In the genomic region with DNA sequence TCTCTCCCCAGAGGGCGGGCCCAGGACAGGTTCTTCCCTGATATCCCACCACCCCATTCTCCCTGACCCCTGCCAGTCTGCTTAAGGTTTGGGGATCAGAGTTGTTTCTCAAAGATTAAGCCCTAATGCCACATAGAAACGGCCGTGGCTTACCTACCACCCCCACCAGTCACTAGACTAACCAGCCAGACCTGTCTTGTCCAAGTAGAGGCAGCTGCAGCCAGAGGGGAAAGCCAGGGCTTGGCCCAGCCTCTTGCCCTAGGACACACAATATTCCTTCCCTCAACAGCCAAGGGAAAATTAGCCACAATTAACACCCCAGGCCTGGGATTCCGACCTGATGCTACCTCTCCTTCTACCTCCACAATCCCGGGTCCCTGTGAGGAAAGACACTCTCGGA, we compare ENCODE assay signal across 8 mouse cellular contexts. TPM values are rescaled to one million over a fixed set of nuclear protein-coding genes. Genes with fewer than 3 reads are reported as not detected.
DNase-seq lines count a peak whose midpoint lies in the region; ATAC-seq and TF ChIP-seq lines count a peak whose summit lies in the region.

No protein-coding gene starts in this region.

- H3K9me3 ChIP-seq in hindbrain, embryonic 15.5 days, result no peaks in the 10 kb centered on the region
- no peaks in the 10 kb centered on the region for H3K9me3 ChIP-seq in midbrain, embryonic 11.5 days (ENCODE audit: control insufficient read depth, low read length)

- H3K4me3 ChIP-seq in kidney, adult 2 months (ENCODE audit: insufficient read depth, low read depth, low read length), result peak overlapping the region; percentile 19
- peak overlapping the region; percentile 45 for H3K4me3 ChIP-seq in brown adipose tissue, adult 24 weeks (ENCODE audit: insufficient read depth, low read depth, low read length)
- peak overlapping the region; percentile 91 for H3K4me3 ChIP-seq in hindbrain, embryonic 15.5 days
- H3K4me3 ChIP-seq in midbrain, embryonic 11.5 days (ENCODE audit: low read depth, low read length), result peak overlapping the region; percentile 97

- no peak for DNase-seq in kidney, adult 2 months
- DNase-seq in kidney, postnatal 10 days, result no peak
- DNase-seq in midbrain, embryonic 11.5 days (ENCODE audit: low spot score, missing footprints), result peak; percentile 92
- DNase-seq in right cerebral cortex, postnatal 10 days (ENCODE audit: low spot score in 2 of 2), result no peak
- no peak for DNase-seq in right cerebral cortex, adult 2 months (ENCODE audit: low spot score in 2 of 2)
- no peak for DNase-seq in gastrocnemius, postnatal 36 days

- no peaks in the 10 kb centered on the region for H3K27me3 ChIP-seq in kidney, adult 2 months (replicated peaks; ENCODE audit: control insufficient read depth, insufficient read depth, low read length)
- H3K27me3 ChIP-seq in hindbrain, embryonic 15.5 days, result no peaks in the 10 kb centered on the region
- H3K27me3 ChIP-seq in midbrain, embryonic 11.5 days (ENCODE audit: control insufficient read depth, insufficient read depth, low read length), result no peaks in the 10 kb centered on the region

- H3K9ac ChIP-seq in hindbrain, embryonic 15.5 days, result peak overlapping the region; percentile 59
- H3K9ac ChIP-seq in midbrain, embryonic 11.5 days (ENCODE audit: low read length), result peak overlapping the region; percentile 50

- ATAC-seq in hindbrain, embryonic 15.5 days (ENCODE audit: low FRiP score, low read depth), result 0 out of 2 replicates have a peak, but pooled peaks have one; percentile 4
- 0 out of 2 replicates have a peak, but pooled peaks have one; percentile 1 for ATAC-seq in midbrain, embryonic 11.5 days (ENCODE audit: low FRiP score)

- peak overlapping the region; percentile 88 for H3K4me2 ChIP-seq in hindbrain, embryonic 15.5 days
- H3K4me2 ChIP-seq in midbrain, embryonic 11.5 days, result peak overlapping the region; percentile 94

- intact Hi-C loops in gastrocnemius, postnatal 36 days (cut with DNase I), result loop anchor here (5.0 kb wide), 1 partner anchor 43 kb away; the partner anchor contains the start of genes Cntrob and Trappc1

- WGBS in kidney, adult 2 months, result 26% methylated on average over 6 of the region's 6 CpGs
- 19% methylated on average over 6 of the region's 6 CpGs for WGBS in hindbrain, embryonic 15.5 days
- WGBS in midbrain, embryonic 11.5 days, result 27% methylated on average over 6 of the region's 6 CpGs

- peak overlapping the region; percentile 91 for H3K27ac ChIP-seq in kidney, adult 2 months (ENCODE audit: insufficient read depth, low read depth, low read length)
- peak overlapping the region; percentile 93 for H3K27ac ChIP-seq in brown adipose tissue, adult 24 weeks (replicated peaks; ENCODE audit: low read depth, low read length)
- peak overlapping the region; percentile 100 for H3K27ac ChIP-seq in hindbrain, embryonic 15.5 days (replicated peaks)
- peak overlapping the region; percentile 99; the same call in 1 of the 2 replicates for H3K27ac ChIP-seq in midbrain, embryonic 11.5 days (ENCODE audit: low read depth, low read length)

- TF ChIP-seq CTCF in kidney, adult 2 months (conservative IDR thresholded peaks at IDR 0.05; ENCODE audit: insufficient read depth, insufficient read length, low read depth, low read length), result no peak

- peaks cover 28% of the 10 kb centered on the region for H3K4me1 ChIP-seq in kidney, adult 2 months (ENCODE audit: control insufficient read depth, insufficient read depth, low read length)
- H3K4me1 ChIP-seq in brown adipose tissue, adult 24 weeks (ENCODE audit: control insufficient read depth, insufficient read depth, insufficient read length, low read length), result peaks cover 25% of the 10 kb centered on the region
- H3K4me1 ChIP-seq in hindbrain, embryonic 15.5 days (replicated peaks), result peaks cover 48% of the 10 kb centered on the region
- peaks cover 39% of the 10 kb centered on the region for H3K4me1 ChIP-seq in midbrain, embryonic 11.5 days (ENCODE audit: control insufficient read depth, insufficient read depth, low read length)

- peaks cover 3% of the 10 kb centered on the region; the same call in 1 of the 2 replicates for H3K36me3 ChIP-seq in kidney, adult 2 months (ENCODE audit: control insufficient read depth, insufficient read depth, low read length)
- peaks cover 29% of the 10 kb centered on the region for H3K36me3 ChIP-seq in hindbrain, embryonic 15.5 days
- H3K36me3 ChIP-seq in midbrain, embryonic 11.5 days (ENCODE audit: control insufficient read depth, insufficient read depth, low read length), result peaks cover 3% of the 10 kb centered on the region; the same call in 1 of the 2 replicates

- no peak for TF ChIP-seq POLR2A in kidney, adult 2 months (IDR thresholded peaks at IDR 0.05; ENCODE audit: low read depth, low read length)

RNA-seq across cellular contexts. Expression of gene Chd3, which starts 3.5 kb away (rescaled TPM):
- polyA plus RNA-seq in kidney, adult 2 months (2012; rRNA removed), result 168 and 175 TPM in 2 replicates
- 19.4 and 27.0 TPM in 2 replicates for polyA plus RNA-seq in brown adipose tissue, adult 24 weeks (2012; ENCODE audit: insufficient read depth, insufficient read length, missing spikeins)
- 83.5 and 83.7 TPM in 2 replicates for polyA plus RNA-seq in hindbrain, embryonic 15.5 days (2015; fragmentation: Nextera tagmentation; extraction: Ambion mirVana)
- 38.2 and 39.4 TPM in 2 replicates for polyA plus RNA-seq in midbrain, embryonic 11.5 days (2014; fragmentation: Nextera tagmentation; extraction: Ambion mirVana)
- total RNA-seq in gastrocnemius, postnatal 36 days (2021), result 10 to 100 TPM in 1 of 2 experiments, 1 to 10 TPM in 1; 7.6 to 11.2 TPM

RNA-seq across cellular contexts. Expression of gene Rnf227, which starts 25.5 kb away (rescaled TPM):
- 1.5 and 2.1 TPM in 2 replicates for polyA plus RNA-seq in kidney, adult 2 months (2012; rRNA removed)
- polyA plus RNA-seq in brown adipose tissue, adult 24 weeks (2012; ENCODE audit: insufficient read depth, insufficient read length, missing spikeins), result 2.8 TPM in 1 of 2 replicates, not detected in the other
- 221 and 228 TPM in 2 replicates for polyA plus RNA-seq in hindbrain, embryonic 15.5 days (2015; fragmentation: Nextera tagmentation; extraction: Ambion mirVana)
- 29.6 and 30.4 TPM in 2 replicates for polyA plus RNA-seq in midbrain, embryonic 11.5 days (2014; fragmentation: Nextera tagmentation; extraction: Ambion mirVana)
- total RNA-seq in gastrocnemius, postnatal 36 days (2021), result under 1 TPM; 0.12 to 0.26 TPM

RNA-seq across cellular contexts. Expression of gene Naa38, which starts 29.6 kb away (rescaled TPM):
- 251 and 317 TPM in 2 replicates for polyA plus RNA-seq in kidney, adult 2 months (2012; rRNA removed)
- 249 and 290 TPM in 2 replicates for polyA plus RNA-seq in brown adipose tissue, adult 24 weeks (2012; ENCODE audit: insufficient read depth, insufficient read length, missing spikeins)
- 109 and 121 TPM in 2 replicates for polyA plus RNA-seq in hindbrain, embryonic 15.5 days (2015; fragmentation: Nextera tagmentation; extraction: Ambion mirVana)
- 120 and 130 TPM in 2 replicates for polyA plus RNA-seq in midbrain, embryonic 11.5 days (2014; fragmentation: Nextera tagmentation; extraction: Ambion mirVana)
- total RNA-seq in gastrocnemius, postnatal 36 days (2021), result 10 to 100 TPM; 58.8 to 67.0 TPM

RNA-seq across cellular contexts. Expression of gene Cyb5d1, which starts 29.7 kb away (rescaled TPM):
- 26.6 and 27.9 TPM in 2 replicates for polyA plus RNA-seq in kidney, adult 2 months (2012; rRNA removed)
- 16.1 and 18.9 TPM in 2 replicates for polyA plus RNA-seq in brown adipose tissue, adult 24 weeks (2012; ENCODE audit: insufficient read depth, insufficient read length, missing spikeins)
- polyA plus RNA-seq in hindbrain, embryonic 15.5 days (2015; fragmentation: Nextera tagmentation; extraction: Ambion mirVana), result 30.6 and 33.5 TPM in 2 replicates
- polyA plus RNA-seq in midbrain, embryonic 11.5 days (2014; fragmentation: Nextera tagmentation; extraction: Ambion mirVana), result 44.6 and 50.5 TPM in 2 replicates
- 10 to 100 TPM; 24.6 to 26.2 TPM for total RNA-seq in gastrocnemius, postnatal 36 days (2021)

RNA-seq across cellular contexts. Expression of gene Tmem88, which starts 32.3 kb away (rescaled TPM):
- 25.4 and 25.8 TPM in 2 replicates for polyA plus RNA-seq in kidney, adult 2 months (2012; rRNA removed)
- 4.1 and 8.3 TPM in 2 replicates for polyA plus RNA-seq in brown adipose tissue, adult 24 weeks (2012; ENCODE audit: insufficient read depth, insufficient read length, missing spikeins)
- polyA plus RNA-seq in hindbrain, embryonic 15.5 days (2015; fragmentation: Nextera tagmentation; extraction: Ambion mirVana), result 6.8 and 7.2 TPM in 2 replicates
- 11.9 and 13.1 TPM in 2 replicates for polyA plus RNA-seq in midbrain, embryonic 11.5 days (2014; fragmentation: Nextera tagmentation; extraction: Ambion mirVana)
- total RNA-seq in gastrocnemius, postnatal 36 days (2021), result 1 to 10 TPM; 6.3 to 7.9 TPM

Comparison
In these comparisons a context has a peak if more than half of its experiments do, and no peak if none do; other contexts are left out.
1. H3K4me3 ChIP-seq: peak in every context shown above with its lines; median percentile 97 in midbrain, embryonic 11.5 days; 91 in hindbrain, embryonic 15.5 days; 45 in brown adipose tissue, adult 24 weeks; 19 in kidney, adult 2 months.